Mouse (Mus musculus): ENCODE measurements around the gene Sele. TPM values are rescaled to one million over a fixed set of nuclear protein-coding genes. Genes with fewer than 3 reads are reported as not detected.

Sele gene
- total RNA-seq, 2 experiments from 2014 or later = 0.08 TPM; not detected in 1

DNA sequence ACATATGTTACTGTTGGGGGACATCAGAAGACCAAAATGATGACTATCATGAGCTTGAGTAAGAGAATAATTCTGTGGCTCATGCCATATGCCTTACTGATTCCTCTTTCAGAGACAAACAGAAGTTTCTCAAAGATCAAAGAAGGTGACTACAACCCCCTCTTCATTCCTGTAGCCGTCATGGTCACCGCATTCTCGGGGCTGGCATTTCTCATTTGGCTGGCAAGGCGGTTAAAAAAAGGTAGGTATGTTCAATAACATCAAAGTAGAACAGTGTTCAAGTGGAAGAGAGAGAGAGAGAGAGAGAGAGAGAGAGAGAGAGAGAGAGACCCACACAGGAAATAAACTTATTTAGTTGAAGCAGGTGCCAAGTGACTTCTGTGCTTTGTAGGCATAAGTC is 24.0 kb downstream of the Sele start:
- no peak for DNase-seq

DNA sequence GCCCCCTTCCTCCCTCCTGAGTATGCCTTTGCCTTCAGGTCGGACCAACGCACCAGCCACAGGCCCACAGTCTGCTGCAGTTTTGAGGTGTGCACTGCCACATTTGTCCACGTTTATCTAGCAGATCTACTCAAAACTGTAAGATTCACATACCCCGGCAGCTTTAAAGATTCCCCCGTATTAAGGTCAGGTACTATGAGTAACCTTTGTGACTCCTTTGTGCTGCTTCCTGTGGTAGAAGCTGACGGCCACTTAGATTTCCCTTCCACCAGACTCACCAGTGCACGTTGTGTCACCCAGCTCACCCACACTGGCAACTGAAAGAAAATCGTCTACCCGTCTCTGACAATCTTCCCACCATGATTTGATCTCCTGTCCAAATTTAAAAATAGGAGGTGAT is 25.1 kb downstream of the Sele start:
- no peak for DNase-seq

DNA sequence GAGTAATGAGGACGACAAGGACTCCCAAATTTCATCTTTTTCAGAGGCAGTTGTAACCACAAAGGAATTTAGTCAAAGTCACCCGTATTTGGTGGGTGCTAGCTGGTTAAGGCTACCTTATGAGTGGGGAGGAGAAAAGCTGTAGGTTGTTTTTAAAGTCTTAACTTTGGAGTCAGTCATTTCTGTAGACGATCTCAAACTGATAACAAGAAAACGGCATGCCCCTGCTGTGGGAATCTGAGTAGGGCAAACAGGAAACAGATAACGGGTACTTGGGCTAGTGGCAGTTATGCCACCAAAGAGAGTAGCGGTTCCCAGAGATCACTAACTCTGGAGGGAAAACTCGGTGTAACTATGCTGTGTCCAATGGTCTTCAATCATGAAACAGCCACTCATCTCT is 25.8 kb downstream of the Sele start:
- DNase-seq = no peak

DNA sequence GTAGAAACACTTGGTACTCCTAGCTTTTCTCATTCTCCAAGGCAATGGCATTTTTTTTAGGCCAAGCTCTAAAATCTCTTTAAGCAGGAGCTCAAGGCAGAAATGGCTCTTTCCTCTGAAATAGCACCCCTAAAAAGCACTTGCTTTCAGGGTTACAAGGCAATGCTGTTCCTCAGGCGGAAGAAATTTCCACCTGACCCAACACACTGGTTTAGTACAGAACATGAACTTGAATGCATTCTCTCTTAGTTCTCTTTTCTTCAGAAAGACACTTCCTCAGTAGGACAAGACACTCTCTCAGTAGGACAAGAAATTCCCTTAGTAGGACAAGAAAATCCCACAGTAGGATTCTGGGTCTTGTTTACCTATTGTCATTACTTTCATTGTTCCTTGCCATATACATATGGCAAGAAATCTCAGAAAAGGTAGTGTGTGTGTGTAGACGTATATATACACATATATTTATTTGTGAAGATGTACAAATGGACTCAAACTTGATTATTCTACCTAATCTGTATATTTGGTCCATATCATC is 26.6 kb downstream of the Sele start:
- DNase-seq = no peak

DNA sequence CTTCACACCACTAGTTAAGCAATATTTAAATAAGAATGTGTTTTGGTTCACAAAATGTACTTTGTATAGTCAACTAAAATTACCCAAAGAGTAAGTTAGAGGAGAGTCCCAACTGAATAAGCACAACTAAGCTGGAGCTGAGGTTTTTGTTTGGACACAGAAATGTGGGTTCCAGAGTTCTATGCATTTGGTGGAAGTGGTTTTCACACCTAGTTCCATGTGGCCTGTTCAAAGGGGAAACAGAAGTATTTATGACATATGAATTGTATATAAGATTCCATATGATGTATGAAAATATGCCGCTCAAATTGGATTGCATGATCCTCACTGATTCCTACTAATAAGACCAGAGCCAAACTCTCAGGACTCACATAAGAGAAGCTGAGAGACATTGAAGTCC is 27.4 kb downstream of the Sele start:
- DNase-seq = no peak

DNA sequence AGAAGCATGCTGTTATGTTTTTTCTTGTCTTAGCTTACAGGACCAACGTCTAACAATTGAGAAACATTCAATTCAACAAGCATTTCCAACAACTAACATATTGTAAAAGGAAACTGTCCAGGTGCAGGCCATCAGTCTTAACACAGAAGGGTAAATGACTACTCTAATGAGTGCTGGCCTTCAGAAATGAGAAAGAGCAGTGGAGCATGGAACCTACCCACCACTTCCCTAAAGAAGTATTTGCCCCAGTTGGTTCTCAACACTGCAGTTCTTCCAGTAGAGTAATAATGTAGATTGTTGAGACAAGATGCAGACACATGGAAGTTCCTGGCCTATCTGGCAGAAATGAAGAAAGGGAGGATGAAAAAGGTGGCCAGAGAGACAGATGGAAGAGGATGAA is 28.4 kb downstream of the Sele start:
- DNase-seq = no peak

DNA sequence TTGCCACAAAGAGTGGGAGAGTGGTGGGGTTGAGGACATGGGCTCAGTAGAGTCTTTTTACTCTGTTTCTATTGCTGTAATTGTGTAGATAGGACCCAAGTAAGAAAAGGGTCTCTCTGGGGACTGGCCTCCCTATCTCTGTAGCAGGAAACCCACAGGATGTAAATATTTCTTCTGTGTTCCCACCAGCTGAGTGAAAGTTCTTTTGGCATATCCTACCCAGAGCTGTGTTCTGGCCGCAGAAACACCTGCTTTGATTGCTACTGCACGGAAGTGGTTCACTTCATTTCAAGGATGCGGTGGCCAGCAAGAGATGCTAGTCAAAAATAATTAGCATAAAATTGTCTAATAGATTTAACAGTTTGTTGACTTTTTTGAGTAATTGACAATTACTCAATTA is 29.0 kb downstream of the Sele start:
- DNase-seq = no peak

DNA sequence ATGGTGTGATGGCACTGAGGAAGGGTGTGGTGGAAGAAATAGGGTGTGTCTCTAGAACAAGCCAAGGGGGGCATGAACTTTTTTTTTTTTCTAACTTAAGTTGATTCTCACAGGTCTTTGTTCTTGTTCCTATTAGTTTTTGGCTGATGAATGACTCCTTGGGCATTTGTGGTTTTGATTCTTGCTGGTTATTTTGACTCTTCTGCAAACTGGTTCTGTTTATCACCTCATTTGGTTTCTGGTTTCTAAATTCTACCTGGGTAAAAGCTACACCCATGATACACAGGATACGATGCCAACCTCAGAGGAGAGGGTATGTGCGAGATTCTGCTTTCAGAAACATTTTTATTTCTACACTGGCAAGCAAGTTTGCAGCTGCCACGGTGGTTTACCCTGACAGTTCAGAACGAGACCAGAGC is 30.3 kb downstream of the Sele start:
- DNase-seq = no peak

DNA sequence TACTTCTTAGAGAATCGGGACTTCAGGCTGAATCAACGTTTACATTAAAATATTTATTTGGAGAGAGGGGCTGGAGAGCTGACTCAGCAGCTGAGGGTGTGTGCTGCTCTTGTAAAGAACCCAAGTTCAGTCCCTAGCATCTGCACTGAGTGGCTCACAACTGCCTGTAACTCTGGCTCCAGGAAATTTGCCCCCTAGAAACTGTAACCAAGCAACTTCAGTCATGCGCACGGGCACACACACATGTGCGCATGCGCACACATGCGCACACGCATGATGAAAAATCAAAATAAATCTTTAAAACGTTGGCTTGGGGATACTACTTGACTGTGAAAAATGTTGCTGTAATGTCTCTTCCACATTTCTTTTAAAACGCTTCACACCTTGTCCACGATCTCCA is 31.1 kb downstream of the Sele start:
- no peak for DNase-seq

DNA sequence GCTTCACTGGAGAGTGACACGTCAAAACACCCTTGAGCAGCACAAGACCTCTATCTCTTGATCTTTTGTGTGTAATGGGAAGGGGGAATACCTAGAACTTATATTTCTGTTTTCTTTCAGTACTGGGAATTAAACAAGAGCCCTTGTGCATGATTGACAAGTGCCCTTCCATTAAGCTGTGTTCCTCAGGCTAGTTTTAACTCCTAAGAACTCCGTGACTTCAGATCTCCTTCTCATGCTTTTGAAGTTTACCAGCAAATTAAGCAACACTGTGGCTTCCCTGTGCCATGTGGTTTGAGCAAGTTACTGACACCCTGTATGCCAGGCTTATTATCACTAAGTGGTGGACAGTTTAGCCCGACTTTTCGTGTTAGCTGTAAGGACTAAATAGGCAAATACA is 35.0 kb downstream of the Sele start:
- no peak for DNase-seq

DNA sequence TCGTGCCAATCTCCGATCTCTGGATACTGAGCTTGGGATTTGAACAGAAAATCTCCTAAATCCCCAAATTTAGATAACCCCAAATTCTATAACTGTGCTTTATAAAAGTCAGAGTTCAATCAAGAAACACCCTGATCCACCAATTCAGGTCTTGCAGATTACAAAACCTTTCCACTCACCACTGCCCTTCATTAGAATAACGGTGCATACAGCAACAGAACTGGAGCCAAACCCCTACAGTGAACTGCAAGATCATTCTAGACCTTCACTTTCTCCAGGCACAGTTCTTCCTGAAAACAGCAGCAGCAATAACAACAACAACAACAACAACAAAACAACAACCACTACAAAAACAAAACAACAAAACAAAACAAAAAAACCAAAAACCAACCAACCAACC is 38.8 kb downstream of the Sele start:
- no peak for DNase-seq

DNA sequence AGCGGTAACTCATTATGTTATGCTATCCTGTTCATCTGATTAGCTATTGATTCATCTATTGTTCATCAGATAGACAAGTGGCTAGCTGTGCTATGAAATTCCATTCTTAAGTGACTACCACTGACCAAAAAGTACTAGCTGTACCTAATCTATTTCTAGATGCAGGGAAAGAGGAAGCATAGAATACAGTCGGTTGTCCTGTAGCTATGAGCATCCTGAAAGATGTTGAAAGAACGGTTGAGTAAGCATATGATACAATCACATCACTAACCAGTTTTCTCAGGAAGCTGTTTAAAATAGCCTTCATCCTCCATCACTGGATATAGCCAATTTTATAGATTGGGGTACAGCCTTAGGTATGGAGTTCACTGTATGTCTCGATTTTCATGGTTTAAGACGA is 39.8 kb downstream of the Sele start:
- no peak for DNase-seq

DNA sequence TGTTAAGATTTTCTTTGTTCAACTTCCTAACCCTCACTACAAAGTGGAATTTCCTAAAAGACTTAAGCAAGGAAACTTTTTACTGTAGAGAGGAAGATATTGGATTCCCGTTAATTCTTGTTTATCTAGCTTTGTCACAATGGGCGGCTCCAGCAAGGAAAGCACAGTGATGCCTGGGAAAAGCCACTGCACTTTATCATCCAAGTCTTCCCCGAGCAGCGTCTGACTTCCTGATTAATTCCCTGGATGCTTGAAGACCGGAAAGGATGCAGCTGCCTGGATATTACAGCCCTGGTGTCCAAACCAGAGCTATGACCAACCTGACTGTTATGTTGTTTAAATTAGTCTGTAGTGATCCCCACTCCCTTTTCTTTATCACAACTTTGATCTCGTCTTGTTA is 48.7 kb downstream of the Sele start:
- DNase-seq = no peak

DNA sequence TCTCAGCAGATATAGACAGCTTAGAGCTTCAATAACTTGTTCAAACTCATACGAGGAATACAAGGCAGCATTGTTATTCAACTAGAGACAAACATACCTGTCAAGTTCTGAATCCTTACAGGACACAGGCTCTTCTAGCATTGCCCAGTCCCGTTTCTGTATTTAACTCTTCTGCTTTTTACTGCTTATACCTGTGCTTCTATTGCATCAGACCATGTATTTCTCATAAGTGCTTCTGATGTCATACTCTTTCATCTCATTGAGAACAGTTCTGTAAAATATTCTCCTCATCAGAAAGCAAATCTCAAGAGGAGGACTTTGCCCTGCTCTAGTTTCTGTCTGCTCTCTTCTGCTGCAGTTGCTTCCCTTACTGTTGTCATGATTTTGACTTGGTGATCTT is 49.9 kb downstream of the Sele start:
- no peak for DNase-seq

DNA sequence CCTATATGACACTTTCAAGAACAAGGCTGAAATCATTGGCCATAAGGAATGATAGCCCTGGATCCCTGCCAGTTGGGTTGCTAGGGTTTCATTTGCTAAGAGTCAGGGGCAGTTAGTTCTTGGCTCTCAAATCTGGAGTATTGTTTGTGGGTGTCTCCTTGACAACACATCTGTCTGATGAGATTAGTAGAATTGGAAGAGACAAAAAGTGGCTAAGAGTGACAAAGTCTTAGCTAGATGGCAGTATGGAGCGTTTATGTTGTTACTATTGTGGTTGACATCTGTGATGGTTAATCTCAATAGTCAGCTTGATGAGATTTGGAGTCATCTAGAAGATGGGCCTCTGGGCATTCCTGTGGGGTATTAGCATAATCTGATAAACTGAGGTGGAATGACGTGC is 50.3 kb downstream of the Sele start:
- DNase-seq = no peak

Other genes starting within 250 kb of the Sele start
- 1 to 10 TPM; 4.0 to 4.7 TPM for gene Scyl3, start 119.1 kb upstream of the Sele start, total RNA-seq (2021)
- gene BC055324, start 53.4 kb upstream of the Sele start, total RNA-seq (2021) = under 1 TPM; 0.15 to 0.16 TPM
- 1 to 10 TPM; 3.1 TPM for gene Mettl18, start 53.3 kb upstream of the Sele start, total RNA-seq (2021)
- gene Sell, start 13.7 kb downstream of the Sele start, total RNA-seq (2021) = under 1 TPM; 0.08 to 0.15 TPM
- 1 to 10 TPM in 1 of 2 experiments, under 1 TPM in 1; 0.36 to 1.8 TPM for gene Selp, start 67.0 kb downstream of the Sele start, total RNA-seq (2021)
- under 1 TPM; 0.05 to 0.19 TPM for gene F5, start 103.6 kb downstream of the Sele start, total RNA-seq (2021)
- 1 to 10 TPM; 3.3 to 4.0 TPM for gene Slc19a2, start 200.8 kb downstream of the Sele start, total RNA-seq (2021)
- gene Ccdc181, start 227.4 kb downstream of the Sele start, total RNA-seq (2021) = 1 to 10 TPM; 6.3 to 8.2 TPM